Mouse (Mus musculus) mature B cell (primary cell): ENCODE data around the gene Eogt.

Experiments
- in situ Hi-C: fragments of 300-500 bp; cut with MboI; formaldehyde crosslinking; loops from 2 replicates; pipeline ENCODE4 v1.14.3; 2019

Gene Eogt

GRCm38 (mm10) chr6:97148383-97149251, at the start of gene Eogt:
Gene Eogt (minus strand): TSS chr6:97149182.
- in situ Hi-C loops: no loop called here

GRCm38 (mm10) chr6:97179367-97179828, 30.4 kb upstream of the Eogt start:
- in situ Hi-C loops: no loop called here

GRCm38 (mm10) chr6:97178491-97179366, 29.7 kb upstream of the Eogt start, which contains the start of gene Tmf1:
Gene Tmf1 (minus strand): TSS chr6:97179122.
- in situ Hi-C loops: no loop called here

GRCm38 (mm10) chr6:97175716-97176115, 26.7 kb upstream of the Eogt start:
- in situ Hi-C loops: no loop called here

GRCm38 (mm10) chr6:97150156-97150555, 1.2 kb upstream of the Eogt start:
- in situ Hi-C loops: no loop called here

GRCm38 (mm10) chr6:97149721-97150120, 739 bp upstream of the Eogt start:
- in situ Hi-C loops: no loop called here

GRCm38 (mm10) chr6:97147755-97148382, 1.1 kb downstream of the Eogt start:
- in situ Hi-C loops: no loop called here

GRCm38 (mm10) chr6:97145156-97145555, 3.8 kb downstream of the Eogt start:
- in situ Hi-C loops: no loop called here

- in situ Hi-C loops: no loop called here
Observed at GRCm38 (mm10) chr6:97144359-97144758, 4.6 kb downstream of the Eogt start.

GRCm38 (mm10) chr6:97142611-97143010, 6.4 kb downstream of the Eogt start:
- in situ Hi-C loops: no loop called here

GRCm38 (mm10) chr6:97141811-97142210, 7.2 kb downstream of the Eogt start:
- in situ Hi-C loops: no loop called here

GRCm38 (mm10) chr6:97132707-97133303, 16.2 kb downstream of the Eogt start:
- in situ Hi-C loops: no loop called here

GRCm38 (mm10) chr6:97131808-97132207, 17.2 kb downstream of the Eogt start:
- in situ Hi-C loops: no loop called here

GRCm38 (mm10) chr6:97130979-97131378, 18.0 kb downstream of the Eogt start:
- in situ Hi-C loops: no loop called here

- in situ Hi-C loops: no loop called here
Observed at GRCm38 (mm10) chr6:97124336-97125010, 24.5 kb downstream of the Eogt start.

- in situ Hi-C loops: no loop called here
Observed at GRCm38 (mm10) chr6:97120922-97121321, 28.1 kb downstream of the Eogt start.

GRCm38 (mm10) chr6:97118327-97118726, 30.7 kb downstream of the Eogt start:
- in situ Hi-C loops: no loop called here

- in situ Hi-C loops: no loop called here
Observed at GRCm38 (mm10) chr6:97116896-97117295, 32.1 kb downstream of the Eogt start.

- in situ Hi-C loops: no loop called here
Observed at GRCm38 (mm10) chr6:97114821-97115220, 34.2 kb downstream of the Eogt start.

GRCm38 (mm10) chr6:97112177-97112576, 36.8 kb downstream of the Eogt start:
- in situ Hi-C loops: no loop called here

- in situ Hi-C loops: no loop called here
Observed at GRCm38 (mm10) chr6:97106777-97107176, 42.2 kb downstream of the Eogt start.
